In genomic region chr3:137576146-137576545, GRCm38 (mm10) we compare ENCODE assay signal across 26 mouse cellular contexts. TPM values are rescaled to one million over a fixed set of nuclear protein-coding genes. Genes with fewer than 3 reads are reported as not detected.
"Had no signal": no experiment of that assay in that cellular context is flagged by ENCODE, and none has a peak within 500 bp of the region (broad histone marks: within the 10 kb centered on the region; RNA-seq: fewer than 3 reads in every experiment).

No protein-coding gene starts in this region.

- ATAC-seq: forebrain, embryonic 13.5 days; forebrain, embryonic 15.5 days; forebrain, embryonic 16.5 days; forebrain, postnatal 0 days had no signal

- H3K4me1 ChIP-seq: embryonic facial prominence, embryonic 10.5 days; embryonic facial prominence, embryonic 12.5 days; embryonic facial prominence, embryonic 13.5 days; embryonic facial prominence, embryonic 15.5 days; forebrain, embryonic 10.5 days; forebrain, embryonic 12.5 days; forebrain, embryonic 13.5 days; forebrain, embryonic 15.5 days had no signal

- H3K36me3 ChIP-seq: embryonic facial prominence, embryonic 10.5 days; embryonic facial prominence, embryonic 12.5 days; embryonic facial prominence, embryonic 13.5 days; embryonic facial prominence, embryonic 15.5 days; forebrain, embryonic 10.5 days; forebrain, embryonic 12.5 days; forebrain, embryonic 15.5 days had no signal

- H3K4me3 ChIP-seq: embryonic facial prominence, embryonic 10.5 days; embryonic facial prominence, embryonic 12.5 days; embryonic facial prominence, embryonic 13.5 days; embryonic facial prominence, embryonic 15.5 days; erythroblast, embryonic 14.5 days; forebrain, embryonic 10.5 days; forebrain, embryonic 12.5 days; forebrain, embryonic 13.5 days; forebrain, embryonic 15.5 days; gastrocnemius, adult 2 months; heart, adult 2 months had no signal

- H3K9me3 ChIP-seq: embryonic facial prominence, embryonic 10.5 days; embryonic facial prominence, embryonic 12.5 days; embryonic facial prominence, embryonic 13.5 days; embryonic facial prominence, embryonic 15.5 days; forebrain, embryonic 10.5 days; forebrain, embryonic 12.5 days; forebrain, embryonic 13.5 days; forebrain, embryonic 15.5 days had no signal

- H3K27me3 ChIP-seq: embryonic facial prominence, embryonic 12.5 days; embryonic facial prominence, embryonic 13.5 days; embryonic facial prominence, embryonic 15.5 days; forebrain, embryonic 12.5 days; forebrain, embryonic 13.5 days; forebrain, embryonic 15.5 days had no signal

- H3K9ac ChIP-seq: embryonic facial prominence, embryonic 12.5 days; embryonic facial prominence, embryonic 13.5 days; embryonic facial prominence, embryonic 15.5 days; forebrain, embryonic 12.5 days; forebrain, embryonic 13.5 days; forebrain, embryonic 15.5 days; forebrain, postnatal 0 days had no signal

- H3K4me2 ChIP-seq: embryonic facial prominence, embryonic 12.5 days; embryonic facial prominence, embryonic 13.5 days; embryonic facial prominence, embryonic 15.5 days; forebrain, embryonic 12.5 days; forebrain, embryonic 13.5 days; forebrain, embryonic 15.5 days had no signal

- DNase-seq: cerebellum, adult 9-10 months; cerebellum, adult 9-11 months; cerebellum, postnatal 10 days; cerebellum, postnatal 14 days; cerebellum, postnatal 25 days; cerebellum, postnatal 36 days; embryo, embryonic 11 days; forebrain, postnatal 0 days; gastrocnemius, adult 2 months; gastrocnemius, postnatal 10 days; gastrocnemius, postnatal 14 days; gastrocnemius, postnatal 25 days; gastrocnemius, postnatal 36 days; heart, adult 11 months; heart, adult 18-20 months; heart, adult 2 months had no signal

- H3K27ac ChIP-seq: embryonic facial prominence, embryonic 10.5 days; embryonic facial prominence, embryonic 12.5 days; embryonic facial prominence, embryonic 13.5 days; embryonic facial prominence, embryonic 15.5 days; forebrain, embryonic 10.5 days; forebrain, embryonic 12.5 days; forebrain, embryonic 13.5 days; forebrain, embryonic 15.5 days; gastrocnemius, adult 2 months; heart, adult 2 months had no signal

RNA-seq across cellular contexts. Expression of gene Ddit4l, which starts 45.3 kb away (rescaled TPM):
- polyA plus RNA-seq: erythroblast, embryonic 14.5 days had no signal
